Mouse (Mus musculus): ENCODE data around the gene Heyl. TPM values are rescaled to one million over a fixed set of nuclear protein-coding genes. Genes with fewer than 3 reads are reported as not detected.

The Heyl gene
- polyA plus RNA-seq, 1 experiment from 2014 or later, result 6.6 TPM

DNA sequence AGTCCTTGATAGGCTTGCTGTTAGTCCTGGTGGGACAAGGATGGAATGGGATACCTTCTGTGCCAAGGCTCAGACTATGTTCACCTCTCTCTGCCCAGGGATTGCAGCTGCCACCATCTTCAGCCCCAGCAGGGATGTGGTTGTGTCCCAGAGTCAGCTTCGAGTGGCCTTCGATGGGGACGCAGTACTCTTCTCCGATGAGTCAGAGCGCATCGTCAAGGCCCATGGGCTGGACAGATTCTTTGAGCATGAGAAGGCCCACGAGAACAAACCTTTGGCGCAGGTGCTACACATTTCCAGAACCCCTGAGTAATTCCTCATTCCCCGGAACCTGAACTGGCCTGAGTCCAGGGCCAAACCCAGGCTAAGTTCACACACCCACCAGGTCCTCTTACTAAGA is 19.4 kb upstream of the Heyl start:
- WGBS, result 94% methylated on average over 9 of the region's 9 CpGs

DNA sequence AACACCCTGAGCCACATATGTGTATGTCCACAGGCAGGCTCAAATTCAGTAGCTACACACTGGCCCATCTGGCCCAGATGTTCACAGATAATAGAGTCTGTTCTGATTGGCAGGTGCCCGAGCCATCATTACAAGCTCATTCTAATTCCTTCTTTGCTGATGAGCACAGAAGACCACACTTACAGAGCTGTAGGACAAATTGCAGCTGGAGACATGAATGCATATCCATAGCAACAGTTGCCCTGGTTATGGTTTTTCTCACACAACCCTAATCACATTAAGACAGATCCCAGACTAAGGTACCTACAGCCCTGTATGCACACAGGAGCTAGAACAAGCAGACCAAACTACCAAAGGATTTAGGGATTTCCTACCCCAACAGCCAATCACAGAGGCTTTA is 18.0 kb upstream of the Heyl start:
- Histone ChIP-seq H3K4me2 (replicated peaks) (no peak overlapping the region), H3K27ac (no peak overlapping the region), H3K4me3 (replicated peaks) (no peak overlapping the region), H3K36me3 (no peaks in the 10 kb centered on the region), H3K4me1 (replicated peaks) (peaks cover 17% of the 10 kb centered on the region), H3K9ac (replicated peaks) (no peak overlapping the region), H3K9me3 (no peaks in the 10 kb centered on the region), H3K27me3 (0 out of 2 replicates have a peak, but pooled peaks cover 3% of the 10 kb centered on the region)
- 39% methylated on average over 1 of the region's 1 CpGs for WGBS
- peak; percentile 56 for ATAC-seq

More for the DNA sequence above, 19.4 kb upstream of the Heyl start:
- ATAC-seq, result no peak
- no peak overlapping the region for H3K27ac ChIP-seq
- H3K27me3 ChIP-seq, result peaks cover 3% of the 10 kb centered on the region; the same call in 1 of the 2 replicates
- peaks cover 17% of the 10 kb centered on the region for H3K4me1 ChIP-seq (replicated peaks)
- no peak overlapping the region for H3K9ac ChIP-seq (replicated peaks)
- H3K9me3 ChIP-seq, result no peaks in the 10 kb centered on the region
- H3K4me3 ChIP-seq (replicated peaks), result no peak overlapping the region
- H3K4me2 ChIP-seq (replicated peaks), result no peak overlapping the region
- no peaks in the 10 kb centered on the region for H3K36me3 ChIP-seq

DNA sequence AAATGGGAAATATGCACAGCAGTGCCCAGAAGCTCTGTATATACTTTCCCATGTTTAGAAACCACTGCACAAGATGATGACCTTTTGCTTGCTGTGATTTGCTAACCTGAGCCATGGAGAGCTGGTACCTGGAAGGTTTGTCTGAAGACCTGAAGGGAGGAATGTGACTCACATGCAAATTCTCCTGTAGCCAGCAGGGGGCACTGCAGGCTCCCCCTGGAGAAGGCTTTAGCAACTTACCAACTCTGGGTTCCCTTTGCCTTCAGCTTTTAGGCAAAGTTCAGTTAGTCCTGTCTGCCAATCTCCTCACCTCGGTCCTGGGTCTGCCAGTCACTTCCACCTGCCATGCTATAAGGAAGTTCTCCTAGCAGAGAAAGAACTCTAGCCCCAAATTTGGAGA is 16.6 kb upstream of the Heyl start:
- Histone ChIP-seq H3K4me2 (replicated peaks) (no peak overlapping the region), H3K9me3 (no peaks in the 10 kb centered on the region), H3K27ac (no peak overlapping the region), H3K9ac (replicated peaks) (no peak overlapping the region), H3K27me3 (no peaks in the 10 kb centered on the region), H3K36me3 (no peaks in the 10 kb centered on the region), H3K4me3 (replicated peaks) (no peak overlapping the region), H3K4me1 (replicated peaks) (peaks cover 17% of the 10 kb centered on the region)
- WGBS, result 16% methylated on average over 1 of the region's 1 CpGs
- ATAC-seq, result no peak

DNA sequence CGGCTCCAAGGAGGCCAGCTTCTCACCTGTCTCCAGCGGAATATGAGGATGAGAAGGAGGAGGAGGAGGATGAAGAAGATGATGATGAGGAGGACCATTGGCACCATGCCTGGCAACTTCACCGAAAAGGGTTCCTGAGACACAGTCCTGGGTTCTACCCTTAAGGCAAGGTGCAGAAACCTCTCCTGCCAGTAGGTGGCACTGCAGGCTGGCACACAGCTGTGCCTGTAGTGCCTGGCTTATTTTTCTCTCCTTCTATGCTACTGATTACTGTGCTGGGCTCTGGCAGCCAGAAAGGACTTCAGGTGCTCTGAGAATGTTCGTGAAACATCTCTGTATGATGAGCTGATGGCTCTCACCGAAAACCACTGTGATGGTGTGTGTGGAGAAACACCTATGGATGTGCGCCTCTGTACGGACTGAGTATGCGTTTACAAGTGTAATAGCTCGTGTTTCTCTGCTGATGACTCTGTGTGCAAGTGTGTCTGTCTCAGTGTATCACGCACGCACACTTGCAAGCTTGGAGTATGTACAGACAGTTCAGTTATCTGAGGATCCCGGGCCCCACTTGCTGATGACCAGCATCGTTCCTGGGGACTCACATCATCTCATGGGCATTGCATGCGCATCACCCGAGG is 13.5 kb upstream of the Heyl start:
- Histone ChIP-seq H3K27ac (no peak overlapping the region), H3K9me3 (no peaks in the 10 kb centered on the region), H3K36me3 (no peaks in the 10 kb centered on the region), H3K4me1 (replicated peaks) (peaks cover 11% of the 10 kb centered on the region), H3K4me2 (replicated peaks) (no peak overlapping the region), H3K27me3 (no peaks in the 10 kb centered on the region), H3K9ac (replicated peaks) (no peak overlapping the region), H3K4me3 (replicated peaks) (no peak overlapping the region)
- WGBS, result 78% methylated on average over 15 of the region's 15 CpGs
- peak; percentile 80 for ATAC-seq

DNA sequence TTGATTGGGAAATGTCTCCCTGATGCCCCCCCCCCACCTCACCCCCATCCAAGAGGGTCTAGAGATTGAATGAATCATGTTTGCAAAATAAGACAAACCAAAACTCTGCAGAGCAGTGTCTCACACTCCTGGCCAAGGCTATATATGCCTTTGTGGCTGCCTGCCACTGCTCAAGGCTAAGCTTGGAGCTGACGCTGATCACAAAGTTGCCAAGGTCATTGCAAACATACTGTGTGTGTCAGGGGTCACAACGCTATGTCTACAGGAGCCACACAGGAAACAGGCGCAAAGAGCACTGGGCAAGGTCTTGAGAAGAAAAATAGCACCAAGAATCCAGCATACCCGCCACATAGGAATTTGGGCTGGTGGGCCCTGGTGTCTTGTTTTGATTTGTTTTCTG is 12.7 kb upstream of the Heyl start:
- Histone ChIP-seq H3K4me1 (replicated peaks) (peaks cover 3% of the 10 kb centered on the region; the same call in 1 of the 2 replicates), H3K4me3 (replicated peaks) (no peak overlapping the region), H3K9ac (replicated peaks) (no peak overlapping the region), H3K4me2 (replicated peaks) (no peak overlapping the region), H3K27me3 (no peaks in the 10 kb centered on the region), H3K9me3 (no peaks in the 10 kb centered on the region), H3K27ac (no peak overlapping the region), H3K36me3 (no peaks in the 10 kb centered on the region)
- WGBS, result 80% methylated on average over 4 of the region's 4 CpGs
- no peak for ATAC-seq

DNA sequence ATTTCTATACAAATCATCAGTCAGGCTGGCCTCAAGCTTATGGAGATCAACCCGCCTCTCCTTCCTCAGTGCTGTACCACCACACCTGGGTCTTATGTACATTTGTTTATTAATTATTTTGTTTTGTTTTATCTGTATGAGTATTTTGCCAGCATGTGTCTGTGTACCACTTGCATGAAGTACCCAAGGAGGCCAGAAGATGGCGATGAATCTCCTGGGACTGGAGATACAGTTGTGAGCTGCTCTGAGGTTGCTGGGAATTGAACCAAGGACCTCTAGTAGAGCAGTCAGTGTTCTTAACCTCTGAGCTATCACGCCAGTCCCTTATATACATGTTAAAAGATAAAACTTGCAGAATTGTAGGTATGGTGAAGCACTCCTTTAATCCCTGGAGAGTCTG is 10.0 kb upstream of the Heyl start:
- 44% methylated on average over 3 of the region's 3 CpGs for WGBS
- no peak for ATAC-seq
- no peaks in the 10 kb centered on the region for H3K4me1 ChIP-seq (replicated peaks)
- H3K4me3 ChIP-seq (replicated peaks), result no peak overlapping the region
- no peak overlapping the region for H3K9ac ChIP-seq (replicated peaks)
- no peaks in the 10 kb centered on the region for H3K27me3 ChIP-seq
- no peak overlapping the region for H3K27ac ChIP-seq
- H3K36me3 ChIP-seq, result no peaks in the 10 kb centered on the region
- no peak overlapping the region for H3K4me2 ChIP-seq (replicated peaks)
- no peaks in the 10 kb centered on the region for H3K9me3 ChIP-seq

DNA sequence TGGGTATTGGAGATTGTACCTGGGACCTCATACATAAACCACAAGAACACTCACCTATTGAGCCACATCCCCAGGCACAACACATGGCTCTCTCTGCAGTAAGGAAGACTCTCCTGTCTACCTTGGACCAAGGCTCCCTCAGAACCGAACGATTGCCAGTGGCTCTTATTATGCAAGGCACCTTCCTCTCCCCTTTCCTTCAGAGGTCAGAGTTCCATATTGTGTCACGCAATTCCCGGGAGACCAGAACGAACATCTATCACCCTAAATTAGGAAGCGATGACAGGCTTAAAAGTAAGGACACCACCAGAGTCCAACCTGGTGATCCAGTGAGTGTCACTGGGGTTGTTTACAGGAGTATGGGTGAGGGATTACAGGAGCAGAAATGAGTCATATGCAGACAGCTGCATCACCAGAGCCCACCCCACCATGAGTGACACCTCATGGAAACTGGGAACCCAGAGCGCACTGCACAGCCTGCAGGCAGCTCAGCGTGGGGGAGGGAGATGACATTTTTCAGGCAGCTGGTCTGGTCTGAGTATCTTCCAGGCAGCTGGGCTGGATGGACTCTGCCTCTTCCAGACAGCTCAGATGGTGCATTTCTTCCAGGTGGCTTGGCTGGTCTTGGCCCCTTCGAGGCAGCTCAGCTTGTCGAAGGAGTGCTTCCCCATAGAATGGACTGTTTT is 7.5 kb upstream of the Heyl start:
- Histone ChIP-seq H3K4me3 (replicated peaks) (no peak overlapping the region), H3K27ac (no peak overlapping the region), H3K4me2 (replicated peaks) (no peak overlapping the region), H3K9me3 (no peaks in the 10 kb centered on the region), H3K9ac (replicated peaks) (0 out of 2 replicates have a peak overlapping the region, but pooled peaks have one; percentile 3), H3K36me3 (no peaks in the 10 kb centered on the region), H3K4me1 (replicated peaks) (no peaks in the 10 kb centered on the region), H3K27me3 (no peaks in the 10 kb centered on the region)
- ATAC-seq, result no peak
- WGBS, result 83% methylated on average over 10 of the region's 10 CpGs

DNA sequence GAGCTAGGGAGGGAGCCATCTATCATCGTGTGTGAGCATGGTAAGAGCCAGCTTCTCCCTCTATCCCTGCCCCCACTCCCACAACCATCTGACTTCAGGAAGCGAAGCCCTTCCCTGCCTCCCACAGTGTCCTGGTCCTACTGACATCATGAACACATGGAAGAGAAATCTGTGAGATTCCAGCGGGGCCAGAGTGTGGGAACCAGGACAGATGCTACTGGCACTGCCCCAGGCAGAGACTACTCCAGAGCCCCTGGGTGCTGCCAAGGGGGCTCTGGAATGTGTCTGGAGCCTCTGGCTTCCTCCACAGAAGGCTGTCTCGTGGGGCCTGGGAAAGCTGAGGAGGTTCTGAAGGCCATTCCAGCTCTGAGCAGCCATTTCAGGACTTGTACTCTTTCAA is 5.6 kb upstream of the Heyl start:
- ATAC-seq, result no peak
- Histone ChIP-seq H3K27ac (no peak overlapping the region), H3K4me2 (replicated peaks) (no peak overlapping the region), H3K4me3 (replicated peaks) (no peak overlapping the region), H3K4me1 (replicated peaks) (no peaks in the 10 kb centered on the region), H3K27me3 (peaks cover 13% of the 10 kb centered on the region), H3K9ac (replicated peaks) (no peak overlapping the region), H3K9me3 (no peaks in the 10 kb centered on the region), H3K36me3 (no peaks in the 10 kb centered on the region)
- WGBS, result 61% methylated on average over 4 of the region's 4 CpGs

DNA sequence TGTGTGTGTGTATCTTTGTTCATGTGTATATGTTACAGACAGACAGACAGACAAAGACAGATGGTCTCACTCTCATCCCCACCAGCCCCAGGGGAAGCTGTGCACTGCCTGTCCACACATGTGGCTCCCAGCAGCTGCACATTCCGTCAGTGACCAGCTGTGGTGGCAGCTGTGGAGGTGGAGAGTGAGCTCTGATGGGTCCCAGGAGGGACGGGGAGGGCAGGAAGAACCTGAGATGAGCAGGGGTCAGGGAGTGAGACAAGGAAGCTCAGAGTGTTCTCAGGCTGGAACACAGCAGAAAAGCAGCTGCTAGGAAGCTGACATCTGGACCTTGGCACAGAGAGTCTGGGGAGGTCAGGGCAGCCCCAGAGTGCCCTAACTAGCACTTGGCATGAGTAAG is 5.1 kb upstream of the Heyl start:
- Histone ChIP-seq H3K27me3 (peaks cover 18% of the 10 kb centered on the region), H3K9ac (replicated peaks) (no peak overlapping the region), H3K4me3 (replicated peaks) (no peak overlapping the region), H3K27ac (no peak overlapping the region), H3K9me3 (no peaks in the 10 kb centered on the region), H3K4me2 (replicated peaks) (no peak overlapping the region), H3K36me3 (no peaks in the 10 kb centered on the region), H3K4me1 (replicated peaks) (peaks cover under 1% of the 10 kb centered on the region; the same call in 1 of the 2 replicates)
- ATAC-seq, result no peak
- 59% methylated on average over 2 of the region's 2 CpGs for WGBS

DNA sequence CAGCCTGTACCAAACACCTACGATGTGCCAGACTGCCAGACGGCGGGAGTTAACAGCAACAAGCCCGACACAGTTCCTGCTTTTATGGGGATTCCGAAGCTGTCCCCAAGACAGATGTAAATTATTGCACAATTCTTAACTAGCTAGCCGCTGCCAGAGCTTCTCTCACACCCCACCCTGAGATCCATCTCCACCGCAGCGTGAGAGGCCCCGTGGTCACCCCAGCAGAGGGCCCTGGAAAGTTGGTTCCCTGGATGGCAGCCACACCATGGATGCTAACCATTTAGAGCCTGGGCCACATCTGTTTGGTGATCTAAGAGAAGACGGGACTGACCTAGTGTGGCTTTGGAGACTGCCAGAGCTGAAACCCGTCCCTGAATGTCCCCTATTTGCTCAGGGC is 4.2 kb upstream of the Heyl start:
- WGBS, result 88% methylated on average over 11 of the region's 11 CpGs
- H3K27ac ChIP-seq, result no peak overlapping the region
- no peaks in the 10 kb centered on the region for H3K36me3 ChIP-seq
- H3K4me1 ChIP-seq (replicated peaks), result peaks cover 7% of the 10 kb centered on the region
- no peak overlapping the region for H3K4me2 ChIP-seq (replicated peaks)
- H3K27me3 ChIP-seq, result peaks cover 27% of the 10 kb centered on the region
- no peak overlapping the region for H3K9ac ChIP-seq (replicated peaks)
- ATAC-seq, result no peak
- no peak overlapping the region for H3K4me3 ChIP-seq (replicated peaks)
- H3K9me3 ChIP-seq, result no peaks in the 10 kb centered on the region

DNA sequence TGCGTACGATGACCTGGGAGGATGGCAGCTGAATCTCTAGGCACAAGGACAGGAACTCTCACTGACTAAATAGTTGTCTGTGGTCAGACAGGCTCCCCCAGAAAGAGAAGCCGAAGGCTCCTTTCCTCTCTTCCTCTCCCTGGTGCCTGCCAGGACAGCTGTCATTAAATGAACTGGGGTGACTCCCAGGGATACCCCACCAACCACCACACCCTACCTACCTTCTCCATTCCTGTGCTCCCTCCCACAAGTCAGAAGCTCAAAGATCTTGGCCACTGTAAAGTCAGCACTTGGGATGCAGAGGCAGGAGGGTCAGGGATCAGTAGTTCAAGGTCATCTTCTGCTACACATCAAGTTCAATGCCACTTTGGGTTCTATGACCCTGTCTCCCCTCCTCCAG is 515 bp upstream of the Heyl start:
- H3K4me3 ChIP-seq (replicated peaks), result no peak overlapping the region
- no peaks in the 10 kb centered on the region for H3K9me3 ChIP-seq
- no peak overlapping the region for H3K9ac ChIP-seq (replicated peaks)
- peaks cover 45% of the 10 kb centered on the region for H3K27me3 ChIP-seq
- no peak overlapping the region for H3K27ac ChIP-seq
- H3K4me2 ChIP-seq (replicated peaks), result no peak overlapping the region
- ATAC-seq, result no peak
- peaks cover 7% of the 10 kb centered on the region for H3K4me1 ChIP-seq (replicated peaks)
- H3K36me3 ChIP-seq, result no peaks in the 10 kb centered on the region
- 66% methylated on average over 3 of the region's 3 CpGs for WGBS

DNA sequence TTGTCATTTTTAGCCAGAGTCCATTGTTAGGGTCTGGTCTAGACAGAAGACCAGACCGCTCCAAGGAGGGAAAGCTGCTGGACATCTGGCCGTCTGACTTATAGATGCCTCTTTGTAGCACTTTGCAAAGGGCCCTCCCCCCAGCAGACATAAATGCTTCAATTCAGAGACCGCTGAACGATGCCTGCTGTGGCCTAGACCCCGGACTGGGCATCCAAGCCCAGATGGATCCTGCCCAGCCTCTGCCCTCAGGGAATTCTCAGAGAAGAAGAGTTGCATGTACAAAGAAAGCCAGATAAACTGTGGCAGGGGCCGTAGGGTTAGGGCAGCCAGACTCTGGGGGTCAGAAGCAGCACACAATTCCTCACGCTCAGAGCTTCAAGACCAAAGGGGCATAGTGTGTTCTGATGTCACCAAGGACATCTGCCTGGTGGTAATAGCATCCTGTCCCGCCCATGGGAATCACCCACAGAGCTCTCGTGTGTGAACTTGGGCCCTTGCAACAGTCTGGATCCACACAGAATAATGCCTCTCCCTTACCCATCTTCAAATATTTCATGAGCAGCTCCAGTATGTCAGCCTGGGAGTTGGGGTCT is 2.6 kb downstream of the Heyl start:
- H3K36me3 ChIP-seq, result no peaks in the 10 kb centered on the region
- no peak overlapping the region for H3K9ac ChIP-seq (replicated peaks)
- H3K27me3 ChIP-seq, result peaks cover 74% of the 10 kb centered on the region
- no peak overlapping the region for H3K4me2 ChIP-seq (replicated peaks)
- H3K4me3 ChIP-seq (replicated peaks), result no peak overlapping the region
- peaks cover 18% of the 10 kb centered on the region for H3K4me1 ChIP-seq (replicated peaks)
- no peak overlapping the region for H3K27ac ChIP-seq
- WGBS, result 71% methylated on average over 9 of the region's 9 CpGs
- ATAC-seq, result no peak
- no peaks in the 10 kb centered on the region for H3K9me3 ChIP-seq
